Mouse (Mus musculus) Muller cell, postnatal 12 days (primary cell): ENCODE measurements at regions not wholly inside any gene's neighbourhood (a gene's known extent, or its start where the extent isn't known, plus 50 kb on each side); places are given as distances from the start of the nearest gene placed in this dataset.

ENCODE experiments used
- DNase-seq: peaks from one replicate; pipeline ENCODE4 v3.0.0-alpha.2; 2015; ENCODE audit errors: inconsistent ontology term

GRCm38 (mm10) chr3:31394533-31394932, 84.4 kb upstream of the Slc7a14 start:
- peak; percentile 86 for DNase-seq

DNA sequence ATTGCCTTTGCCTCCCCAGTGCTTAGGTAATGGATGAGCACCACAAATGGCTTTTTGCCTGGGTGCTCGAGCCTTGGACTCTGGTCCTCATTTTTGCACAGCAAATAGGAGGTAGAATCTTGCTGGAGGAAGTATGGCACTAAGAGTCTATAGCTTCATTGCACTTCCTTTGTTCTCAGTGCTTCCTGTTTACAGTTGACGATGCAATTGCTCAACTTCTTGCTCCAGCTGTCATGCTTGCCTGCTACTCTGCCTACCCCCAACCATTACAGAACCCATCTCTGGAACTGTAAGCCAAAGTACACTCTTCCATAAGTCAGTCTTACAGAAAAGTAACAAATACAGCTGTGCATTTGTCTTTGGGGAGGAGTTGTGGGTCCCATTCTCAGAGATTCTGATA, 79.8 kb upstream of the Slc7a14 start:
- DNase-seq: no peak

- DNase-seq: peak; percentile 41
Observed at GRCm38 (mm10) chr3:31375678-31376077, 65.5 kb upstream of the Slc7a14 start.

DNA sequence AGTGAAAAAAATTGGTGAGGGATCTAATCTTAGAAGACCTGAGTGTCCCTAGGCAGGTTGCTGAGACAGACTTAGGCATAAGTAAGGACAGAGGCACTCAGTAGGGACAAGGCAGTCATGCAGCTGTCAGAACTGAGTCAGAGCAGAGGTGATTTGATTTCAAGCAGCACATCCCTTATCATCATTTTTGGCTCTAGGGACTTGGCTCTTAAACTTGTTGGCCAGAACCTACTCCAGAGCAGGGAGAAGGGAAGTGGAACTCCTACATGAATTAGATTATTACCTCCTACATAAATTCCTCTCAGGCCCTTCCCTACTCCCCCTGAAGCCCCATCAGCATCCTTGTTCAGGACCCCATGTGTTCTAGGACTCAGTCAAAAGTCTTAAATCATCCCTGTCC, 63.9 kb upstream of the Slc7a14 start:
- DNase-seq: no peak

- no peak for DNase-seq
Observed at GRCm38 (mm10) chr3:31368259-31368658, 58.1 kb upstream of the Slc7a14 start.
